Mouse (Mus musculus) megakaryocyte, adult 5-6 weeks (primary cell): ENCODE measurements around the gene Prdm2. TPM values are rescaled to one million over a fixed set of nuclear protein-coding genes. Genes with fewer than 3 reads are reported as not detected.

Experiments
- ATAC-seq: 2 replicates; pipeline ENCODE4 v1.8.0; 2016; ENCODE audit warnings: mild to moderate bottlenecking, inconsistent platforms; ENCODE audit not compliant: poor library complexity, severe bottlenecking
- total RNA-seq, 2 experiments: library from RNA; stranded (forward) in 1 of 2; stranded (reverse) in 1 of 2; fragments of 153-499, 151-499 nt in 1 of 2; fragments of 221-1000, 200-1000 nt in 1 of 2; gene quantifications; 2 replicates each; pipeline versions ENCODE4 v1.2.3 to v1.2.4; 2015 to 2017

Prdm2 gene
- total RNA-seq (2015) (24.4 and 29.6 TPM in 2 replicates), total RNA-seq (2017) (16.3 and 19.1 TPM in 2 replicates)

DNA sequence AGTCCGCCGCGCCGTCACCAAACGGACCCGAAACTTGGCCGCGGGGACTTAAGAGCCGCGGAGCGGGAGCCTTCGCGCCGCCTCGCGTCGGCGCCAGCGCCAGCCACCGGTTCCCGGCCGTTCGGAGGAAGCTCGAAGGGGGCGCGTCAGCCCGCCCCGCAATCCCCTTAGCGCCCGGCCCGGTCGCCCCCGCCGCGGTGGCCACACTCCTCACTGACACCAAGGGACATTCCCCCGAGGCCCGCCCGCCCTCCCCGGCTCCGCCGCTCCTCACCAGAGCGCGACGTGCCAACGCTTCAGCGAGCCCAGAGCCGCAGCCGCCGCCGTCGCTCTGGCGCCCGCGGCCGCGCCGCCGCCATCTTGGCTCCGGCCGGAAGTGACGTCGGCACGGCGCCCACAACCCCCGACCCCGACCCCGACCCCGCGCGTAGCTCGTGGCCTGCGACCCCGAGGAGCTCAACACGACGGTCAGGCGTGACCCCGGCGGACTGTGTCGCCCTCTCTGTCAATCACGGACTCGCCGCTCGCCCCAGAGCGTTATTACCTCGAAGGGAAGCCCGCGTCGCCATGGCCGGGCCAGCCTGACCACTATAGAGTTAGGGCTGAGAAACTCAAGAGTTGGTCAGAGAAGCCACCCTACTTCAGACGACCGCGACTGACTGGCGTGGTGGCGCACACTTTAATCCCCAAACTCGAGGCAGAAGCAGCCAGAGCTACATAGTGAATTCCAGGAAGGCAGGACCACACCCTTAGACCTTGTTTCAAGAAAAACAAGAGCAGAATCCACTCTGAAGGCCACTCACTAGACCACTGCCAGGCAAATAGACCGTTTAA, at the start of gene Prdm2:
TSS of gene Prdm2 (minus strand) at position 655 of the 834 bp plus-strand sequence.
- peak; percentile 59 for ATAC-seq

DNA sequence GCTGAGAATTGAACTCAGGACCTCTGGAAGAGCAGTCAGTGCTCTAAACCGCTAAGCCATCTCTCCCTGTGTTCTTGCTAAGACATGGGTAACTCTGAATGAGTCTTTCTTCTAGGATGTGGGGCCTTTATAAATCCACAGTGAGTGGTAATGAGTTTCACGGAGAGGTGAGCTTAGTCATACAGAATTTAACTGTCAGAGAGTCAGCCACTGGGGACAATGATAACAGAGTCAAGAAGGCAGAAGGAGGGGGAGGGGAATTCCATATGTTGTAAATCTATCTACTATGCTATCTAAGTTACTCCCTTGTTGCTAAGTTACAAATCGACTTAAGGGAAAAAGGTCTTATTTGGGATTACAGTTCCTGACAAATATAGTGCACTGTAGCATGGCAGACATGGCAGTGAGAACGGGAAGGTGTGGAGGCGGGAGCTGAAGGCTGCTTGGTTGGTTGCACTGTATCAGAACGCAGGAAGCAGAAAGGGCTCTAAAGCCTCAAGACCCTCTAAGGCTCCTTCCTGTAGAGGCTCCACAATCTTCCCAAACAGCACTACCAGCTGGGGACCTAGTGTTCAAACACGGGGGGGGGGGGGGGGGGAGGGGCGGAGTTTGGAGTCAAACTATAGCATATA, 47.0 kb upstream of the Prdm2 start:
- ATAC-seq = no peak

DNA sequence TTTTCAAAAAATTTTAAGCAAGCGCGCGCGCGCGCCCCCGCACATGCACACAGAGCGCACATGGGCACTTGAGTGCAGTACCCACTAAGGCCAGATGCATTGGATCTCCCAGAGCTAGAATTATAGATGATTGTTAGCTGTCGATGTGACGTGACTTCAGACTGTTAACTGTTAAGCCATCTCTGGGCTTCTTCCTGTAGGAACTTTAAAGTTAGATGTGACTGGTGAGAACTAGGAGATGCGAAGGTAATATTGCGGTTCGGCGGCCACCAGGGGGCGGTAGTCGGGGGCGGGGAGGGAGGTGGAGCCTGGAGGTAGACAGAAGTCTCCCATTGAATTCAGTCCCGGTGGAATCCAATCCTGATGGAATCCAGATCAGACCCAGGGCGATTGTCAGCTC, 45.7 kb upstream of the Prdm2 start:
- peak; percentile 94 for ATAC-seq

DNA sequence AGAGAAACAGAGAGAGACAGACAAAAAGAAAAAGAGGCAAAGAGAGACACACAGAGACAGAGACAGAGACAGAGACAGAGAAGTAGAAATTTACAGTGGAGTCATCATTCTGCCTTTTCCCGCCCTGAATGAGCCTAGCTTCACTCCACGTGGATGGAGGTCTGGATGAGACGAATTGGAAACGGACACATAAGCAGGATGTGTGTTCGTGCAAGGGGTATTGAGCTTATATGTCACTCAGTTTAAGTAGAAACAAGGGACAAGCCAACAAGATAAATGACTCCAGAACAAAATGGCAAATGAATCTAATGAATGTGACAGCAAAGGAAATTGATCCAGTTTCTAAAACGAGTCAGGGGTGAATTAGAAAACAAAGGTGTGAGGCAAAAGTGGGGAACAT, 45.2 kb upstream of the Prdm2 start:
- no peak for ATAC-seq

DNA sequence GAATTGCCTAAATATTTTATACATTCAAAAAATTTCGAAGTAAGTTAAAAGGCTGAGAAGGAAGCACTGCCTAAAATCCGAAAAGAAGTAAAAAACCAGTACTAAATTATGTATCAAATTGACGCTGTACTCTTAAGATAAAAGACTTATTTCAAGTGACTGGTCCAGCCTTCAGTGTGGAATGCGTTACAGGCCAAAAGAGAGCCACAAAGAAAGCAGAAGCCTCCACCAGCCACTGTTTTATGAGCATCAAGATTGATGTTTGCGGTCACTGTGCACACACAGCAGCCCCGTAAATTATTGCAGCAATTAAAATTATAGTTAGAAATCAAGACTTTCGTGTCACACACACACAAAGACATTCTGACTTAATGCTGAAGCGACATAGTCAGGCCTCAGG, 42.7 kb upstream of the Prdm2 start:
- no peak for ATAC-seq

DNA sequence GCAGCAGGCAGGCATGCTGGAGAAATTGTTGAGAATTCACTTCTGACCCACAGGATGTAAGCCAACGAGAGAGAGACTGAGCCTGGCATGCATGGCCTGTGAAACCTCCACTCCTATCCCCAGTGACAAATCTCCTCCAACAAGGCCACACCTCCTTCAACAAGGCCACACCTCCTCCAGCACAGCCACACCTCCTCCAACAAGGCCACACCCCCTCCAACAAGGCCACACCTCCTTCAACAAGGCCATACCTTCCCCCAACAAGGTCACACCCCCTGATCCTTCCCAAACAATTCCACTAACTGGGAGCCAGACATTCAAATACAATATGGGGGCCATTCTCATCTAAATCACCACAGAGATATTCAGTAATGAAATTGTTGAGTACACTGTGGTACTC, 40.6 kb upstream of the Prdm2 start:
- ATAC-seq = no peak

DNA sequence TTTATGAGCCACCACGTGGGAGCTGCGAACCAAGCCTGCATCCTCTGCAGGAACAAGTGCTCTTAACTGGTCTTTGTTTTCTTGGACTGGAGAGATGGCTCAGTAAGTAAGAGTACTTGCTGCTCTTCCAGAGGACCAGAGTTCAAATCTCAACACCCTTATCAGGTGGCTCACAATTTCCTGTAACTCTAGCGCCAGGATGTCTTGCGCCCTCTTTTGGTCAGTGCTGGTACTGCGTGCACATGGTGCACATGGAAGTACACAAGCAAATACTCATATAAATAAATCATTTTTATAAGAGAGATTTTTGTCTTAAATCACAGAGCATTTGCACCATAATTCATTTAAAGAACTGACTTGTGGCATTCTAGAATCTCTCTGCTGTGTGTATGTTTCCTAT, 35.3 kb upstream of the Prdm2 start:
- peak; percentile 79 for ATAC-seq

DNA sequence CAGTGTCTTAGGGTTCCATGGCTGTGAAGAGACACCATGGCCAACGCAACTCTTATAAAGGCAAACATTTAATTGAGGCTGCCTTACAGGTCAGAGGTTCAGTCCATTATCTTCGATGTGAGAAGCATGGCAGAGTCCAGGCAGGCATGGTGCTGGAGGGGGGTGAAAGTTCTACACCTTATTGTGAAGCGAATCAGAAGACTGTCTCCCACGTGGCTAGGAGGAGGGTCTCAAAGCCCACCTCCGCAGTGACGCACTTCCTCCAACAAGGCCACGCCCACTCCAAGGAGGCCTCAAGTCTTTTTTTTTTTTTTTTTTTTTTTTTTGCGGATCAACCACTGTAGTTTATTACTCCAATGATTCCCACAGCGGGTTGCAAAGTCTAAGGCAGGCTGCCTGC, 28.5 kb upstream of the Prdm2 start:
- no peak for ATAC-seq

DNA sequence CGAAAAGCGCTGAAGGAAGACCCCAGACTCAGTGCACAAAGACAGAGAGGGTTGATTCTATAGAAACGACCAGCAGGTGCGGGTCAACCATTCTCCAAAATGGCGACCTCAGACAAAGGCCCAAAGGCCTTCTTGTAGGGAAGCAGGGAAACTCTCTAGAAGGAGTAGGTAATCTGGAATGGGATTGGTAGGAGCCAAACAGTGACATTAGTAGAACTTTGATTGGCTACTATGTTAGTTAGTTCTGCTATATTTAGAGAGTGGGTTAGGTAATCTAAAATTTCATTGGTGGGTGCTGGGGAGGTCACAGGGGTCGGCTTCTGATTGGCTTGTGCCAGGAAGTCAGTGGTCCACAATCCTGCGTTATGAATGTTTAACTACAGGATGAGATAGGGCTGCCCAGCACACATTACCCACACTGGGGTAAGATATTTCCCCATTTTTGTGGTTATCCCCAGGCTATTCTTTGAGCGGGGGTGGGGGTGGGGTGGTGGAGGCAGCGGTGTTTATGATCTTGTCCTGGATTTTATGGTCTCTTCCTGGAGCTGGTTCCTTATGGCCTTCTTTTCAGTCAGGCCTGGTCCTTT, 26.9 kb upstream of the Prdm2 start:
- ATAC-seq = peak; percentile 53

DNA sequence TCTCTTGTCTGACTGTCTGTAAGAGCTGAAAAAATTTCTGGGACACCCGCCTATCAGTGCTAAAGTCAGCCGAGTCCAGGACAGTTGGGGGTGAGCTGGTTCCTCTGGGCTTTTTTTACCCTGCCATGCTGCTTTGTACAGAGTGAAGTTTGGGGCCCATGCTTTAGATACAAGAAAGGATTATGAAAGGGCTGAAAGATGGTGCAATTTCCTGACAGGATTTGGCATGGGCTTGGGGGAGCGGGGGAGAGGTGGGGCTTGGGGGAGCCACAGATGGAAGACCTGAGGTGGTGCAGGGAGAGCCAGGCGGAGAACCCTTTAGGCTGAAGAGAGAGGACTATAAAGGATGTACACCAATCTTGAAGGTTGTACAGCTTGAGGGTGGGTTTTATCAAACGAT, 26.3 kb upstream of the Prdm2 start:
- peak; percentile 63 for ATAC-seq

DNA sequence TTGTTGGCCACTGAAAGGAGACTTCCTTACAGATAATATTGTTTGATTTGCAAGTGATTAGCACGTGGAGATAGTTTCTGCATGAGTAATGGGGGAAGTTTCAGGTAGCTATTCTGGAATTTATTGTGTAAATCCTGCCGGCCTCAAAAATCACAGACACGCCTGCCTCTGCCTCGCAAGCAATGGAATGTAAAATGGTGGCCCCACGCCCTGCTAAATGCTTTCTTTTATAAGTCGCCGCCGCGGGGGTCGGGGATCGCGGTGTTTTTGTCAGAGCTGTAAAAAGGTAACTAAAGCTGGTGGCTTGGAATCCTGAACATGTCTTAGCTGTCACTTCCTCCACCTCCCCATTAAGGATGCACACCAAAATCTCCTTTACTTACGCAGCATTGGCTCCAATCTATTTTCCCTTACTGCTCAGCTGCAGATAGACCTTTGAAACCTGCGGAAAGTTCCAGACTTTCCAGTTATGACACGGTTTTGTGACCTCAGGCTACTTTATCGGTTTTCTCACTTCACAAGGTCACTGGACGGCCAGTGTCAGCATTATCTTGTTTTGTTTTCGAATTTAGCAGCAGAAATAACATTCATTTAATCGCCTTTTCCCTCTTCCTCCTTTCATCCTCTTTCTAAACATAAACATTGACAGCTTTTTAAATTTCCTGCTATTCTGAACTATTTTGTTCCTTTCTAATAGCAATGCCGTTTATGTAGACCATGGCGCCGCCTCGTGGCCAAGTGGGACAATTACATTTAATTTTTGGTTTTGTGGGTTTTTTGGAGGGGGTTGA, 25.6 kb upstream of the Prdm2 start:
- ATAC-seq = peak; percentile 78

DNA sequence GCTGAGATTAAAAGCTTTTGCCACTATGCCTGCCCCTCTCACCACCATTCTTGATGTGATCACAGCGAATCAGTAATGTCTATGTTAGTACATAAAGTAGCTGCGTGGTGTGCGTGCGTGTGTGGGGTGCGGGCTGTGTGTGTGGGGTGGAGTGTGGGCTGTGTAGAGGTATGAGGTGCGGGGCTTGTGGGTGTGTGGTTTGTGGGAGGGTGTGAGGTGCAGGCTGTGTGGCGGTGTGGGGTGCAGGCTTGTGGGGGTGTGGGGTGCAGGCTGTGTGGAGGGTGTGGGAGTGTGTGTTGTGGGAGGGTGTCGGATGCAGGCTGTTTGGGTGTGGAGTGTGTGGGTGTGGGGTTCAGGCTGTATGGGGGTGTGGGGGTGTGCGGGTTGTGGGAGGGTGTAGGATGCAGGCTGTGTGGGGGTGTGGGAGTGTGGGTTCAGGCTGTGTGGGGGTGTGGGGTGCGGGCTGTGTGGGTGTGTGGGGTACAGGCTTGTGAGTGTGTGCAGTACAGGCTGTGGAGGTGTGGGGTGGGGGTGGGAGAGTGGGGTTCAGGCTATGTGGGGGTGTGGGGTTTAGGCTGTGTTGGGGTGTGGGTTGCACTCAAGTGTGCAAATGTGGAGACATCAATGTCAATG, 19.1 kb upstream of the Prdm2 start:
- no peak for ATAC-seq

DNA sequence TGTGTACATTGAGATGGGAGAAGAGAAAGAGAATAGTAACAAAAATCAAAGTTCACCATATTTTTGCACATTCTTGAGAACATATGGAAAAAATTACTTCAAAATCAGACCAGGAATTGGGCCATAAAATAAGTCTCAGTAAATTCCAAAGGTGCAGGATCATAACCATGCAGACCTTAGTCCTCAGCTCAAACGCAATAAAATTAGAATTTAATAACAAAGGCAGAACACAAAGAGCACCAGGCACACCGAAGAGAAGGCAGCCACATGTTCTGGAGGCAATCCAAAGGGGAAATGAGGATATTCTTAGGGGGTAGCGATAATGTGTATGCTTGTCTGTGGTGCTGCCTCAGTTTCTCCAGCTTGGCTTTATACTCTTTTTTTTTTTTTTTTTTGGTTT, 18.3 kb upstream of the Prdm2 start:
- ATAC-seq = no peak

DNA sequence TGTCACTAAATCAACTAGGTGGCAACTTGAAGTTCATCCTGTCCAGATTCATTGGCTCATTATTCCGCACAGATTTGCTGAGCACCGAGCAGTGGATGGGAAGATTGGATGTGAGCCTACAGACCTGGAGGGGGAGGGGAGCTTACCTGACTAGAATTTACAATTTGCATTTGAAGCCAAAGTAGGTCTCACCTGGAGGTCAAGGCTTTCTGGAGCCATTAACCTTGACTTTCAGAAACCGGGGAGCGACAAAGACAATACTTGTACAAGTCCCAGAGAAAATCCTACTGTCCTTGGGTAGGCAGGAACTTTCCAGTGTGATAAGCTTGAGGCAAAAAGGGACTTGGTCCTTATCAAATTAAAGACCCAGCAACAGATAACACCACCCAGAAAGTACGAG, 15.2 kb upstream of the Prdm2 start:
- no peak for ATAC-seq

DNA sequence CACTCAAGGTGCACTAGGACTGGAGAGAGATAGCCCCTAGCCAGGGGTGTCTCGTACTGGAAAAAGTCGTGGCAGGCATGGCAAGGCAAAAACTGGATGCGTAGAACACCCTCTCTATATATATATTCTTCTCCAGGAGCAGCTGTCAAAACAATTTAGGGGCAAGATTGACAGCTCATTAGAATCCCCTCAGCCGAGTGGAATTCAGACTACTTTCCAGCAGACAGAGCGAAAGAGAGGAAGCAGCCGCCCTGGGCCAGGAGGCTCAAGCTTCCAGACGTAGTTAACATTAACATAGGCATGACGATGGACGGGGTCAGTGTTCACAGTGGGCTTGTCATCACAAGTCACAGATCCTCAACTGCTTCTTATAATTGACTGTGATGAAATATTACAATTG, 13.1 kb upstream of the Prdm2 start:
- no peak for ATAC-seq

DNA sequence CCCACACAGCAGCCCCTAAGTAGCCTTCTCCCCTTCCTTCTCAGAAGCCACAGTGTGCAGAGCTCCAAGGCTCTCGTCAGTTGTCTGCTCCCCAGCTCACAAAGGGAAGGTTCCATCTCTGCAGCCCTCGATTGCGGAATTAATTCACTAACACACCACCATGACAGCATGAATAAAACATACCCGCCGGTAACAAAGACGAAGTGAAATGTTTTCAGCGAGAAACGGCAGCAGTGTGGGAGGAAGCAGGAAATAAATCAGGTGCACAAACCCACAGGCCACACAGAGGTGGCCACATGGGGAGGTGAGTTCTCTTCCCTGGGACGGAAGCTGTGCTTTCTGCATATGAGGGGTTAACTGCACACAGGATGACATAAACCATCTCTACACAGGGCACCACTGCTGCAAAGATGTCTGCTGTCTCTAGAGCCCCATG, 6.5 kb upstream of the Prdm2 start:
- ATAC-seq = peak; percentile 66

DNA sequence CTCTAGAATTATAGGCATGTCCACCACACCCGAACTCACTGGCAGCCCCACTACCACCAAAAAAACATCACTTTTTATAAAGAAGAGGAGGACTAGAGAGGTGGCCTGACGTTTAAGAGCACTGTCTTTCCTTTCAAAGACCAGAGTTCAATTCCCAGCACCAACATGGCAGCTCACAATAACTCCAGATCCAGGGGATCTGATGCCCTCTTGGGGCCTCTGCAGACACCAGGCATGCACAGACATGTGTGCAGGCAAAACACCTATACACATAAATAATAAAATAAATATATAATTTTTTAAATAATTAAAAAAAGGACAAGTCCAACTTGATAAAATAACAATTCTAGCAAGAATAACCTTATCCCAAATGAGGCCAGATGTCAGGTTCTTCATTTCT, 6.1 kb upstream of the Prdm2 start:
- no peak for ATAC-seq

DNA sequence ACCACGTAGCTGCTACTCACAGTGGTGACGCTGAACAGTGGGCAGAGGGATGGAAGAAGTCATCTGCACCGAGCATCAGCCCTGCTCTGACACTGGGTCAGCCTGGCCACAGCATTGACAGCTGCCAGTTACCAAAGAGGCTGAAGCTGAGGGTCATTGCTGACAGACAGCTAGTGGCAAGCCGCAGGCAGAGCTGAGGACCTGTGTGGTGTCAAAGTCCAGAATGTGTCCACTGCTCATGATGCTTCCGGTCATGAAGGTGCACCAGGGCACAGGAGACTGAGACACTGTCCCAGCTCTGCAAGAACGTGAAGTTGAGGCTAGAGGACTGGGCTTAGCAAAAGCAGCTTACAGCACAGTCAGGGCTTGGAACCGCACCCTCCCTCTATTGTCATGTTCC, 4.4 kb upstream of the Prdm2 start:
- no peak for ATAC-seq

DNA sequence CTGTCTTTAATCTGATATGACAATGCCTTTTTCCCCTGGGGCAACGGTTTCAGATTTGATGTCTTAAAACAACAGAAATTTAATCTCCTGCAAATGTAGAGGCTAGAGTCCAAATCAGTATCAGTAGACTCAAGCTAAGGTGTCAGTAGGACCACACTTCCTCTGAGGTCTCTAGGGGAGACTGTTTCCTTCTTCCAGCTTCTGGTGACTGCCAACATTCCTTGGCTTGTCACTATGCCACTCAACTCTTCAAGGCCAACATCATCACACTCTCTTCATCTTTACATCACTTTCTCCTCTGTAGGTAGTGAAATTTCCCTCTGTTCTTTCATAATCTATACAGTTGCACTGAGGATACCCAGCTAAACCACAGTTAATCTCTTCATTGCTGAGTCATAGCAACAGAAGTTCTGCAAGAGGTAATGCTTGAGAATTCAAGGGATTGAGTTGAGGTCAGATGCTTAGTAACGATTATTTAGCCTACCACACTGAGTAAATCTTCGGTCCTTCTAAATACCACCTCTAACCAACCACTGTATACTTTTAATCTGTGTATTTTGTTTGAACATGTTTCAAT, 1.5 kb upstream of the Prdm2 start:
- ATAC-seq = peak; percentile 45

DNA sequence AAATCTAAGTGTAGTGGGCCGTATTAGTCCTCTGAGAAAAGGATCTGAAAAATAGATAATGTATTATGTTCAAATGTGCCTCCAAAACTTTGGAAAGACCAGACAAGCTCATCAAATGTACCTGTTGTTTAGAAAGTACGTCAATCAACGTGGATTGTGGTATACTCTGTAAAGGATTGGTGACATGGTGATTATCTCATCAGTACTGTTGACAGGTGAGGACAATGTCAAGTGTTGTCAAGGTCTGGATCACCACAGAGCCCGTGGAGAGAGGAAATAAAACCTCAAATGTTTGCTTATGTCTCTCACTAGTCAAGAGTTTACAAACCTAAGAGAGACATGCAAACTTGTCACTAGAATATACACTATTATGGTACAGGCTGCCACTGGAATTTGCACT, 776 bp upstream of the Prdm2 start:
- no peak for ATAC-seq

DNA sequence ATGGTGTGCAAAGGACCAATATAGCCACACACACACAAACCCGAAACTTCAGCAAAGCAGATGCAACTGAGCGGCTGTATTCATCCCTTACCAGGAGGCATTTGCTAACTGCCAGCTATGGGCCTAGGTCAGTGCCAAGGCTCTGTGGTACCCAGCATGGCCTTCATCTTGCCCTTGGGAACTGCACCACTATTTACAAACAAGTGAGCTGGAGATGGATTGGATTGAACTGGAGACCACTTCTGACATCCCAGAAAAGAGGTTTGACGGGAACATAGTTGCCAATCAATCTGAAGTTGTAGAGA, 332 bp upstream of the Prdm2 start:
- no peak for ATAC-seq
